Mouse (Mus musculus) cerebellum, adult 9-11 months (tissue): ENCODE data around the gene Amotl2.

Source experiments
- DNase-seq: peaks from one replicate; pipeline ENCODE4 v3.0.0; 2022

Amotl2 gene

GRCm38 (mm10) chr9:102716481-102717163, at the start of gene Amotl2:
Amotl2 (plus strand) TSS chr9:102716672.
- DNase-seq: peak; percentile 42

- DNase-seq: no peak
Measured at GRCm38 (mm10) chr9:102668115-102668514, 48.4 kb upstream of the Amotl2 start.

DNA sequence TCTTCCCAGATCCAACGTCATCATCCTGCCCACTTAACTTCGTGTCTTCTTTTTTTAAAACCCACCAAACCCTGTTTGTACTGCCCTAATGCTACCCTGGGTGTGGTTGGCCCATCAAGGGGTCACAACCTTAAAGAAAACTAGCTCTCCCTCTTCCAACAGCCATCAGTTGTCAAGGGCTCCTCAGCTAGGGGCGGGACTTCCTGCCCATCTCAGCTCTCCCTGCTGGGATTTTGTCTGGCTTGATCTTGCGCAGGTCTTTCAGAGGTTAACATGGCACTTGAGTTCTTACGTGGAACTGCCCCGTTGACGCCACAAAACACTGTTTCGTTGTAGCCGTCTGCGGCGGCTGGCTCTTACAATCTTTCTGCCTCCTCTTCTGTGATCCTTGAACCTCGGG, 47.6 kb upstream of the Amotl2 start:
- no peak for DNase-seq

- DNase-seq: no peak
Measured at GRCm38 (mm10) chr9:102673381-102673780, 43.1 kb upstream of the Amotl2 start.

GRCm38 (mm10) chr9:102675922-102676321, 40.5 kb upstream of the Amotl2 start:
- no peak for DNase-seq

GRCm38 (mm10) chr9:102681470-102681869, 35.0 kb upstream of the Amotl2 start:
- DNase-seq: no peak

DNA sequence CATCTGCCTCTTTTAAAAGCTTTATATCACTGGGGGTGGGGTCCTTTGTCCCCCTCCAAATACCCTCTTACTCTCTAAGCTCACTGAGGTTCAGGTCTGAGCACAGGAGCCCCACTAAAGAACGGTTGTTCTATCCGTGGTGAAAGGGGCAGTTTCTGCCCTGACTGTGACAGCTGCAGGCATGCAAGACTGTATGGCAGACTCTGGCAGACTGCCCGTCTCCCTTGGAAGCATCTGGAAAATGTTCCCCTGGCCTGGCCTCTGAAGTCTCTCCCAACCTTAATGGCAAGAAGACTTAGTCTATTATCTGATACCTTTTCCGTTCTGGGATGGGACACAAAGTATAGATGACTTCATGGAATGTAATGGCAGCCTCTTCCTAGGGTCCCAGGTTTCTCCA, 28.5 kb upstream of the Amotl2 start:
- peak; percentile 26 for DNase-seq

DNA sequence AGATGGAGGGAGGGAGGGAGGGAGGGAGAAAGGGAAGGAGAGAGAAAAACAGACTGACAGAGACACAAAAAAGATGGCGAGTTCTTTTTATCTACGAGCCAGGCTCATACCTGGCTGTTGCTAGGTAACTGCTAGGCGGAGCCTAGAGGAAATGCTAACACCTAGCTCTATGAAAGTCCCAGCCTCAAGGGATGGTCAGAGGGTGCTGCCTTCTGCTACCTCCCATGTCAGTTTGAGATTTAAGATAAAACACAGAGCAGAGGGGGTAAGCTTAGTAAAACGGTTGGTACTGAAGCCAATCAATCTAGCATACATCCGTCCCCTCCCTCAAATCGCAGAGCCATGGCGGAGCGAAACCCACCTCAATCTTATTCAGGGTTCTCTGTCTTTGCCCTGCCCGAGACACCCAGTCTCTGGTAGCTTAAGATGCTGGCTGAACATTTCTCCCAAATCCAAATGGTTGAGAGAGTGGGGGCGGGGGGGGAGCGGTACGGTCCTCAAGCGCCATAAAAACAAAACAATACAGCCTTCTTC, 27.0 kb upstream of the Amotl2 start:
- peak; percentile 60 for DNase-seq

- DNase-seq: peak; percentile 86
Measured at GRCm38 (mm10) chr9:102689940-102690642, 26.4 kb upstream of the Amotl2 start.

GRCm38 (mm10) chr9:102690891-102691290, 25.6 kb upstream of the Amotl2 start:
- DNase-seq: no peak

DNA sequence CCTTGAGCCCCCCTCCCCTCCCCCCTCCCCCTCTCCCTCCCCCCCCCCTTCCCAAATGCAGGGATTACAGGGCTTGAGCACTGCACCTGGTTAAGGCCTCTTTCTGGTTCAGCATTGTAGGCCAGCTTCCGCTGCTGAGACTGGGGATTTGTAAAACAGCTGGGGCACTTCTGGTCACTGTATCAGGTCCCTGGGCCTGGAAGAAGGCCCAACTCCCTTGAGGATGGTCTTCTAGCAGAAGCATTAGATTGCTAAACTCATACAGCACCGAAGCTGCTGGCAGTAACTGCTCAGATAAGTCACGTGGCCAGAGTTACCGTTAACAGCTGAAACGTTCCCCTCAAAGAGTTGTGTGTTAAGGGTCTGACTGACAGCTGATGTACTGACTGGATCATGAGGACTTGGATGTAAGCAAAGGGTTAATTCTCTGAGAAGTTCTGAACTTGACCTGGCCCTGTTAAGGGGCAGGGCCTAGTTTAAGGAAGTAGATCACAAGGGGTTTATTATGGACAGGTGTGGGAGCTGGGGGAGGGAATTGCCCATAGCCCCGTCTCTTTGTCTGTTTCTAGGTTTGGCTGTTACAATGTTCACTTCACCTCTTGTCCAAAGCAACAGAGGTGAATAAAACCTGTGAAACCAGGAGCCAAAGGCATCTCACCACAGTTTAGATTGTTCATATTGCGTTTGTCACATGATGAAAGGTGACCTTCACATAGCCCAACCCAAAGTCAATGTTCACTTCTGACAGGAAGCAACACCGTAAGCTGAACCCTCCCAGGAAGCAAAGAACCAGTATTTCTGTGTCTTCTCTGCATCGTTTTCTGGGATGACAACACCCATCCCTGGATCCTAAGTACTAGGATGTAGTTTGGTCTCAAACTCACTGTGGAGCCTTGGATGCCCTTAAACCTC, 23.7 kb upstream of the Amotl2 start:
- peak; percentile 22 for DNase-seq

GRCm38 (mm10) chr9:102701042-102701441, 15.4 kb upstream of the Amotl2 start:
- no peak for DNase-seq

DNA sequence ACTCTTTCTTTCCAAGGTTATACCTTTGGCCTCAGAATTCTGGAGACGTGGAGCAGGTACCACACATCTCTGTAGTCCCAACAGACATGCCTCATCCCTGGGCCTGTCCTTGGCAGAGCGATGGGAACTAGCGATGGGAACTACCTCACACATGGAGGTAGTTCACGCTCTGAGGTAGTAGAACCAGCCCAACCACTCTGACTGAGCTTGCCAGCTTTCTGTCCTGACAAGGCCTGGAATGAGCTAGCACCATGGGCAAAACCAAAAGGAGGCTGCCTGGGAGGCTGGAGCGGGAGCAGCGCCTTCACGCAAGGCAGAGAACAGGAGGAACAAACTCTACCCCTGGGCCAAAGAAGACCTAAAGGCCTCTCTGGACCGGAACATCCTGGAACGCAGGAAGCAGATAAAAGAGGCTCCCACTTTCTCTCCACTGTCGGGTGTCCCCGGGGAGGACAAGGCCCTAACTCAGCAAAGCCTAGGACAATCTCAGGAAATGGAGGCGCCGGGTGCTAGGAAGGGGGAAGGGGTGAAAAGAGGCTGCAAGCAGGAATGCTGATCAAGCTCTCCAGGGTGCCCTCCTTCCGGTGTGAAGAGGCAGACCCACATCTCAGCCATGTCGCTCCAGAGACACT, 6.9 kb upstream of the Amotl2 start:
- DNase-seq: no peak

GRCm38 (mm10) chr9:102710520-102710919, 6.0 kb upstream of the Amotl2 start:
- DNase-seq: no peak

DNA sequence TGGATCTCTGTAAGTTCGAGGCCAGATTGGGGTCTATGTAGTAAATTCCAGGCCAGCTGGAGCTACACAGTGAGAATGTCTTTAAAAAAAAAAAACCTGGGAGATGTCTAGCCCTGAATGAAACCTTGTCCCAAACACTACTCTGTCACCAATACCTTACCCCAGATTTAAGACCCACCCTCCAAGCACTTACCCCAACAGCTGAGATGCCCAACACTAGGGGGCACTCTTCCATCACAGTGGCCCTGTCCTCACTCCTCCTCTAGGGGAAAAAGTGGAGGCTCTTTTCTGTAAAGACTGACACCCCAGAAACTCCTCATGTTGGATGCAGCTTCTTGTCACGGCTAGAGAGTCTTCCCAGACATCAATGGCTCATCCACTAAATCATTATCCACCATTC, 2.7 kb upstream of the Amotl2 start:
- no peak for DNase-seq

DNA sequence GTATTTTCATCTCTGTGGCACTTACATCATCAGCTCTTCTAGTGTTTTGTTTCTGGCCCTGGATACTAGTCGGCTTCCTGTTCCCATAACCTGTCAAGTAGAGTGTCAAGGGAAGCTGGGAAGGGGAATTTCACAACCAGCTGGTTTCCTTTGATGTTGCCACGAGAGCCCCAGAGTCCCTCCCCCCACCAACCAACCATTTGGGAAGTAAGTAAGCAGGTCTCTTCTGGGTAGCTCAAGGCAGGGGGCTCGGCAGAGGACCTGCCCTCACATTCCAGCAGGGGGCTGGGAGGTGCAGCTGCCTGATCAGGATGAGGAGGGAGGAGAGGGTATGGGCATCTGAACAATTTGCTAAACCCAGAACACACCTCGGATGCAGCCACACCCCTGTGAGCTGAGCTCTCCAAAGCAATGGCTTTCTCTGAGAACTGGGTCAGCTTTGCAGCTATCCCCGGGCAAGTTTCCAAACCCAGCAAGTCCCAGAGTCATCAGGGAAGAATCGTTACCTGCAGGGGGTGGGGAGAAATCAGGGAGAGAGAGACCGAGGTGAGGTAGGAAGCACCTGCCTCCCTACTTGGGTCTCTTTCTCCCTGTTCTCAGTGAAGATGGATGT, 1.5 kb upstream of the Amotl2 start:
- DNase-seq: peak; percentile 54

- no peak for DNase-seq
Measured at GRCm38 (mm10) chr9:102715506-102715900, 969 bp upstream of the Amotl2 start.

DNA sequence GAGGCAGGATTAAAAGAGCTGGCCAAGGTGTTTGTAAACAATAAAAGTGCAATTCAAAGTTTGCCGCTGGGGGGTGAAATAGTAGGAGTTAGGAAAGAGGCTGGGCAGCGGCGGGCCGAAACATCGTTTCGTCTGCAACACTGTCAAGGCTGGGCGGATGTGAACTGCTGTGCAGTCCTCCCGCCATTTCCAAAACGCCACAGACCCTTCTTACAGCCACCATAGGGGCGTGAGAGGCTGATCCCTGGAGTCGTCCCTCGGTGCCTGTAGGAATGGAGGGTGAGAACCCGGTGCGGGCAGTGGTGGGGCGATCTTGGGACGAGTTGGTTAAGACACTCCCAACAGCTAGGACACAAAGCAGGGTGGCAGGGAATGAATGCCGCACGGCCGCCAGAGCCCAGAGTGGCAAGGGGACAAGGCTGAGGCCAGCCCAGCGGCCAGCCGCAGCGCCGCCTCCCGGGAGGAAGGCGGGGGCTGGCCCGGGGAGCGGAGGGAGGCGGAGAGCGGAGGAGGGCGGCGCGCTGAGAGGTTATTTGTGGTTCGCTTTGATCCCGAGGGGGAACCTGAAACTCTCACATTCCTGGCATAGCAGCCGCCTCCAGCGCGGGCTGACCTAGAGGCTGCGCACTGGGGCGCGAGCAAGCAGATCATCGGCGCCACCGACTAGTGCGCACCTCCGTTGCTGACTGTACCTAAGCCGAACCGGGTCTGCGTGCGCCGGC, 853 bp downstream of the Amotl2 start:
- DNase-seq: peak; percentile 88

DNA sequence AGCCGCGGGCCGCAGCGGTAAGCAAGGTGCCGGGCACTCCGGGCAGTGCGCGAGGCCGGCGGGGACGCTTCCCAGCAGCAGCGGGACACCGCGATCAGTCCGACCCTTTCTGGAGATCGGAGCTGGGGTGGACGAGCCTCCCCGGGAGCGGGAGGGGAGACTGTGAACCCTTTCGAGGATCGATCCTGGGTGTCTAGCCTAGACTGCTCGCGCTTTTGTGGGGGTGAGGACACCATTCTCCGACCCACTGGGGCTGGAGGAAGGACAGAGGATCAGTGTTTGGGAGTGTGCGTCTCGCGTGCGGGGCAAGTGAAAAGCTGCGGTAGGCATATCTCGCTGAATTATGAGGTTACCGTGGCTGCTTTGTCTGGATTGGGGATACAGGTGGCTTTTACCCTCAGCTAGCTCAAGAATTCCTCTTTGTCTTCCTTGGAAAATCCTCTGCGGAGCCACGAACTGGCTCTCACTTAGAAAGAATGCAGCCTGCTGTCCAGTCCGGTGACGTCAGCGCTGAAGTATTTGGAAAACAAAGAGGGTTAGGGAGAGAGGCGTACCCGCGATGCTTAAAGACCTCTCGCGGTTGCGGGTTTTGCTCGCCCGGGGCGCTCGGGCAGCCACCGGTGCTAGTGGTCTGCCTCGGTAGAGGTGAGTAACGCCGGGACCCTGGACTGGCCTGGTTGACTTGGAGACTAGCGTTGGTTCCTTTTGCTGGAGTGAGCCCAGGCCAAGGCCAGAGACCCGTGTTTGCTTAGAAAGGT, 1.6 kb downstream of the Amotl2 start:
- peak; percentile 77 for DNase-seq

GRCm38 (mm10) chr9:102718676-102719075, 2.2 kb downstream of the Amotl2 start:
- DNase-seq: no peak

GRCm38 (mm10) chr9:102719085-102719484, 2.6 kb downstream of the Amotl2 start:
- no peak for DNase-seq
